Mouse (Mus musculus) layer of hippocampus, postnatal 36 days (tissue): ENCODE data around the gene Gtf3a. TPM values are rescaled to one million over a fixed set of nuclear protein-coding genes. Genes with fewer than 3 reads are reported as not detected.
A peak's percentile ranks its signal among the peaks of the same experiment; 100 is the strongest.
"Not testable (repeated sequence)": the region's sequence is repeated elsewhere in the genome, so short reads cannot be mapped to it uniquely, and the experiment has no call there.

Experiments used
- DNase-seq, 2 experiments: peaks; one replicate each; pipeline ENCODE4 v3.0.0; 2022
- total RNA-seq, 2 experiments: library from RNA; stranded (reverse); gene quantifications; 2 replicates each; pipeline ENCODE4 v1.2.3; 2021

The Gtf3a gene
- total RNA-seq: 10 to 100 TPM; 21.6 to 25.8 TPM

GRCm38 (mm10) chr5:146948508-146949088 is at the start of gene Gtf3a:
Gene Gtf3a, plus strand, starts transcription at chr5:146948657.
- DNase-seq: peak; percentile 59 to 64

DNA sequence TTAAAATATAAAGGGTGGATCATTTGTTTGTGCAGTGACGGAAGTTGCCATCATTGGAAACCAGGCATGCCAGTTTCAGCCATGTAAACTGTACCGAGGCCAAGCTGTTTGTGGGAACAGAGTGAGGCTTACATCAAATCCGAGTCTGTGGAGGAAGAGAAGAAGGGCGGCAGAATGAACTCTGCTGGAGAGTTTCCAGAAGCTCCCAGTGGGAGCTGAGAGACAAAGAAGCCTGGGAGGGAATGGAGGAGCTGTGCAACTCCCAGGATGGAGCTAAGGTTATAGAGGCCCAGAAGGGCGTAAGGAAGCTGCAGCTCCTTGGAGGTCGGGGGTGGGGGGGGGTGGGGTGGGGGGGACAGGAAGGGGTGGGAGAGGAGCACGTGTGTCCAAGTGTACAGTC is 48.1 kb upstream of the Gtf3a start:
- no peak for DNase-seq

DNA sequence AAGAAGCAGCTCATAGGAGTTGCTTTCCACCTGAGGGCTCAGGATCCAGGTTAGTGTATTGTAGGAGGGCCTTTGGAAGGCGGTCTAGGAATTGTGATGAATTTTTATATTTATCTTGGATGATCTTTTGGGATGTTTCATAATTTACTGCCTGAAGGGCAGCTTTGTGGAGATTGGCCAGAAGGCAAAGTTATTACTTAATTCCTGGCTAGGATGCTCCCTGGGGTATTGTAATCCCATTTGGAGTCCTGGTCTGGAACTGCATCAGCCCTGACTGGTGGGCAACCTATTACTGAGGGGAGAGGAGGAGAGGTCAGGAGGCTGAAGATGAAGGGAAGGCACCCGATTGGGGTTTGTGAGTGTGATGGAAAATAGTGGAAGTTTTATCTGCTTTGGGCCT is 47.0 kb upstream of the Gtf3a start:
- no peak for DNase-seq

GRCm38 (mm10) chr5:146904404-146904803 is 44.1 kb upstream of the Gtf3a start:
- peak; percentile 45 to 61 for DNase-seq

DNA sequence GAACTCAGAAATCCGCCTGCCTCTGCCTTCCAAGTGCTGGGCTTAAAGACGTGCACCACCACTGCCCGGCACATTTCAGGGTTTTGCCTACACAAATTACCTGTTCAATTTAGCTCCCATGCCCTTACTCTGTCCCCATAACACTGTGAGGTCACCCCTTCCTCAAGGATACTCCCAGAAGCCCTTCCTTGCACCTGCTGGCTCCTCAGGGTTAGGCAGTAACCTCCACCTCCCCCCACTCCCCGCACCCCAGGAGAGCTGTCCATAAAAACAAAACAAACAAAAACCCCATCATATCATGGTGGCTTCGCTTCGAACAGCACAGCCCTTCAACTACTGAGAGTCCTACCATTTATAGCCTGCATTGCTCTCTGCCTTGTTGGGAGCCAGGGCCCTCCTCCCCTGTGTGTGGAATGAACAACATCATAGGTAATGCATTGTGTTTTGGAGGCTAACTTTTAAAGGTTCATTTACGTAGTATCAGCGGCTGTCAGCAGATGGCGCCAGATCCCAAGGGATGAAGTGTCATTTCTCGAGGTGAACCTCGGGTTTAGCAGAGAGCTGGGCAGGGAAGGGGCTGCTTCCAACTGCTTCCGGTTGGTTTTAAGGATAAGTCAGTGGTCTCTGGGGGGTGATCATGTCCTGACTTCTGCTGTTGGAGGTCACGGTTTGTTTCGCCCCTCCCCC is 42.8 kb upstream of the Gtf3a start:
- peak; percentile 46 to 66 for DNase-seq

DNA sequence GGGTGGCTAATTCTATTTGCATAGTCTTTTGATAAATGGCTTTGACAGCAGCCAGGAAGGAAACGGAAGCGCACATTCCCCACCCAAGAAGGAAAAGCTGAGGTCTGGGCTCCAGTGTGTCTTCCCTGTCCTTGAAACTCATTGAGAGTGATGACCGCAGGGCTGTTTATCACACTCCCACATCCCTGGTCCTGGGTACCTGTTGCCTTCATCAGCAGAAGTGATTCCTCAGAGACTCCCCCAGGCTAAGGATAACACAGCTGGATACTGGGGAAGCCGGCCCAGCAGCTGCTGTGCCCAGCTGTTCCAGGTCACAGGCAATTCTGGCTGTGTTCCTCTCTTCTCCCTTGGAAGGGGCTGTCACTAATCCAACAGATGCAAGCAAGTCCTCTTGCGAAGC is 40.9 kb upstream of the Gtf3a start:
- DNase-seq: no peak

- no peak for DNase-seq
Observed at GRCm38 (mm10) chr5:146908629-146909028, 39.8 kb upstream of the Gtf3a start.

- DNase-seq: no peak
Observed at GRCm38 (mm10) chr5:146912206-146912605, 36.3 kb upstream of the Gtf3a start.

GRCm38 (mm10) chr5:146913355-146913754 is 35.1 kb upstream of the Gtf3a start:
- DNase-seq: no peak

- DNase-seq: peak; percentile 48 to 51
Observed at GRCm38 (mm10) chr5:146914088-146914766, 34.2 kb upstream of the Gtf3a start.

- DNase-seq: no peak
Observed at GRCm38 (mm10) chr5:146916273-146916672, 32.2 kb upstream of the Gtf3a start.

GRCm38 (mm10) chr5:146916806-146917205 is 31.7 kb upstream of the Gtf3a start:
- no peak for DNase-seq

- not testable (repeated sequence) for DNase-seq
Observed at GRCm38 (mm10) chr5:146917357-146917756, 31.1 kb upstream of the Gtf3a start.

DNA sequence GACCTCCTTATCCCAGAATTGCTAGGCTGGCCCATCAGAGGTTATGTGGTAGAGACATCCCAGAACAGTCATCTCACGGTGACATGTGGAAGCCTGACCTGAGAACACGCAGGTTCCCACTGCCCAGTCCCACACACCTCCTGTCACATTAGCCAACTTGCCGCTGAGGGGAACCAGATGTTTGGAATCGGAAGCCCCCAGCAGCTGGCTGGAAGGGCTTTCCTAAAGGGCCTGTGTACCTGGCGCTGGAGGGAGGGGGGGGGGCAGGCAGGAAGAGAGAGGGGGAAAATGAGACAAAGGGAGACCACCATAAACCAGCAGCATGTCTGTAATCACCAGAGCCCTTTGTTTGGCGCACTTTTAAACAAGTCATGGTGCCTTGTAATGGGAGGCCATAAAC is 28.6 kb upstream of the Gtf3a start:
- DNase-seq: no peak

DNA sequence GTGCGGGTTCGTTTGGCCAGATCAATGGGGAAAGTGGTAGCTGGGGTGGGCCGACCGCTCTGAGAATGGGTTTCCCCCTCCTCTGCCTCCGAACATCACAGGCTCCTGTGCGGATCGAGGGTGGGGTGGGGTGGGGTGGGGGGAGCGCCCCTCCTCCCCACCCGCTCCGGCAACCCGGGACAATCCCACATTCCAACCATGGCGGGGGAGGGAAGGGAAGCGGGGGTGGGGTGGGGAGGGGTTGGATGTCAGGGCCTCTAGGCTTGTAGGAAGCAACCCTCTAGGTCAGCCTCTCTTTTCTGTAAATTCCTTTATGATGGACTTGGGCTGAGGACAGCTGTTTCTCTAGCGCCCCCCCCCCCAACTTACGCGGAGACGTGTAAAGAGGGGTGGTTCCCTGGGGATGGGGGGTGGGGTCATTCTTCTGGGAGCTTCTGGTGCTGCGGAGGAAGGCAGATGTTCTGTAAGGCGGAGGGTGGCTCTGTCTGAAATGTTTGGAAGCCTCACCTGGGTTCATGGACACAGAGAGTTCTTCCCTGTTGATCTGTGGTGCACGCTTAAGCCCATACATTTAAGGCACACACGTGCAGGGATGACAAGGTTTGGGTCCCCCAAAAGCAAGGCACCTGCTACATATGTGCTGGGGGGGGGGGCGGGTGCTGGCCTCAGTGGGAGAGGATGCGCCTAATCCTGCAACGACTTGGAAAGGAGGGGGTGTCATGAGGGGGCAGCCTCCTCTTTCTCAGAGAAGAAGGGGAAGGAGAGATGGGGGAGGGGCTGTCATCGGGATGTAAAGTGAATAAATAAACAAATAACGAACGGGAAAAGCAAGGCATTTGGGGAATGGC is 27.9 kb upstream of the Gtf3a start:
- DNase-seq: no peak

GRCm38 (mm10) chr5:146921224-146921623 is 27.2 kb upstream of the Gtf3a start:
- DNase-seq: no peak

GRCm38 (mm10) chr5:146923547-146923946 is 24.9 kb upstream of the Gtf3a start:
- no peak for DNase-seq

- no peak for DNase-seq
Observed at GRCm38 (mm10) chr5:146926673-146927072, 21.8 kb upstream of the Gtf3a start.

DNA sequence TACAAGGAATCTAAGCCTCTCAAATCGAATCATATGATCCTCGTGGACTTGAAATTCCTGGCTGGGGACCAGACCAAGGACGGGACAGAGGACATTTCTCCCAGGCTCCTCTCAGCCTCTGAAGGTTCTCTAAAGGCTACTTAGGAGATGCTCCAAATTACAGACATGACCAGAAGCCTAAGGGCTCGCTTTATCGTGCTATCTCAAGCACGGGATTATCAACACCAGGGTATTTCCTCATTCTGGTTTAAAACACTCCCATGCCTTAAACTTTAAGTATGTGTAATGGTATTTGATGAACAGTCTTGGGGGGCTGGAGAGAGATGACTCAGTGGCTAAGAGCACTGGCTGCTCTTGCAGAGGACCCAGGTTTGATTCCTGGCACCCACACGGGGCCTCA is 17.0 kb upstream of the Gtf3a start:
- no peak for DNase-seq

- no peak for DNase-seq
Observed at GRCm38 (mm10) chr5:146931904-146932553, 16.4 kb upstream of the Gtf3a start.

DNA sequence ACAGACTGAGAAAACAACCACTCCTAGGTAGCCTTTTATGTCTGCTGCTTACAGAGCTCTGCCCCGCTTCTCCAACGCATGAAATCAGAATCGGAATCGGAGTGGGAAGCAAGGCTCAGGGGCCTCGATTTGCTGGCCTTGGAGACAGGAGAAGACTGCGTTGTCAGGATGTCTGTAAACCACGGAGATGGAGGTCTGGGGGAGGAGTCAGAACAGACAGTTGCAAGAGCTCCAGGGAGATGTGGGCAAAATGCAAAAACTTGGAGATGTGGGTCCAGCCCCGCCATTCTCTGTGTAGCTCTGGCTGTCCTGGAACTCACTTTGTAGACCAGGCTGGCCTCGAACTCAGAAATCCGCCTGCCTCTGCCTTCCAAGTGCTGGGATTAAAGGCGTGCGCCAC is 15.0 kb upstream of the Gtf3a start:
- no peak for DNase-seq
